Mouse (Mus musculus) intestine, postnatal 0 days (tissue): Measurements from ENCODE around the gene Rai14. TPM values are rescaled to one million over a fixed set of nuclear protein-coding genes. Genes with fewer than 3 reads are reported as not detected.

Experiments
- ATAC-seq: fragments of 200-750 bp; cut with Nextera tagmentation; 2 replicates; pipeline ENCODE4 v1.8.0; 2017; ENCODE audit warnings: mild to moderate bottlenecking, moderate TSS enrichment, moderate library complexity
- H3K27ac ChIP-seq: fragments of 300-500 bp; sonication (generic); 2 replicates; pipeline ENCODE4 v1.5.1; 2014; ENCODE audit warnings: mild to moderate bottlenecking, low read depth, low read length, moderate library complexity
- H3K27me3 ChIP-seq: fragments of 300-500 bp; sonication (generic); replicated peaks from 2 replicates; pipeline ENCODE4 v1.6.1; 2014; ENCODE audit warnings: low read length, mixed read lengths; ENCODE audit not compliant: control insufficient read depth, insufficient read depth
- H3K36me3 ChIP-seq: fragments of 300-500 bp; sonication (generic); 2 replicates; pipeline ENCODE4 v1.6.1; 2014; ENCODE audit warnings: mild to moderate bottlenecking, moderate library complexity; ENCODE audit not compliant: control insufficient read depth, insufficient read depth
- H3K4me1 ChIP-seq: fragments of 300-500 bp; sonication (generic); replicated peaks from 2 replicates; pipeline ENCODE4 v1.6.1; 2014; ENCODE audit warnings: antibody characterized with exemption, low read length, mixed read lengths; ENCODE audit not compliant: control insufficient read depth, insufficient read depth
- H3K4me2 ChIP-seq: fragments of 300-500 bp; sonication (generic); replicated peaks from 2 replicates; pipeline ENCODE4 v1.6.1; 2014; ENCODE audit warnings: low read depth, mild to moderate bottlenecking, moderate library complexity
- H3K4me3 ChIP-seq: fragments of 300-500 bp; sonication (generic); 2 replicates; pipeline ENCODE4 v1.5.1; 2014; ENCODE audit warnings: low read depth, low read length
- H3K9ac ChIP-seq: fragments of 300-500 bp; sonication (generic); 2 replicates; pipeline ENCODE4 v1.6.1; 2014; ENCODE audit warnings: mild to moderate bottlenecking, low read depth, low read length
- H3K9me3 ChIP-seq: fragments of 300-500 bp; sonication (generic); 2 replicates; pipeline ENCODE4 v1.6.1; 2016; ENCODE audit warnings: mixed run types; ENCODE audit not compliant: control insufficient read depth
- CTCF ChIP-seq: sonication (generic); IDR thresholded peaks from 2 replicates; pipeline ENCODE4 v1.5.1; 2016; ENCODE audit warnings: low read depth, mild to moderate bottlenecking, control low read depth, antibody characterized with exemption, moderate library complexity
- WGBS: fragments of 180-500 bp; shearing (Covaris S2); extraction: QIAGEN DNeasy Blood & Tissue Kit; methylation state at CpG from one replicate; pipeline ENCODE4 v1.1.7; 2014; 5-methylcytosine and 5-hydroxymethylcytosine counted together
- polyA plus RNA-seq: library from polyadenylated mRNA; unstranded; fragments of >200 nt; fragmentation: Nextera tagmentation; extraction: Ambion mirVana; gene quantifications from 2 replicates; pipeline ENCODE4 v1.2.1, GENCODE M21; 2015

Rai14 gene
- polyA plus RNA-seq, 1 experiment from 2014 or later, result 6.2 TPM

DNA sequence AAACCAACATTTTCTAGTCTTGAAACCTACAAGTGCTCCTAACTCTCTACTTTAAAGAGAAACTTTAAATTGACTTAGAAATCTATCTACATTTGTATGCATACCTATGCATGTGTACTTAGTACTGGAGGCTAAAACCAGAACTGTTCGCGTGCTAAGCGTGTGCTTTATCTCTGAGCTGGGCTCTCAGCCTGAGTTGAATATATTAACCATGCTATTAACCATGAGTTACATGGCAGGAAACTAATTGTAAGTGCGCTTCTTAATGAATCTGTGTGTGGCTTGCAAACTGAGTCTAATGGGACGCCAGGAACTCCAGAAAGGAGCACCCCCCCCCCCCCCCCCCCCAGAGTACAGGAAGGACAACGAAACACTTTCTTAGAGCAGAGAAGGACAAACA is 119.0 kb downstream of the Rai14 start:
- Histone ChIP-seq H3K27me3 (no peaks in the 10 kb centered on the region), H3K4me1 (no peaks in the 10 kb centered on the region), H3K9ac (no peak overlapping the region), H3K4me3 (no peak overlapping the region), H3K36me3 (no peaks in the 10 kb centered on the region), H3K4me2 (no peak overlapping the region), H3K27ac (no peak overlapping the region), H3K9me3 (no peaks in the 10 kb centered on the region)
- 92% methylated on average over 6 of the region's 6 CpGs for WGBS
- ATAC-seq, result no peak
- no peak for TF ChIP-seq CTCF

GRCm38 (mm10) chr15:10594910-10595309 is 119.5 kb downstream of the Rai14 start:
- no peak overlapping the region for H3K9ac ChIP-seq
- no peak overlapping the region for H3K4me3 ChIP-seq
- no peak for TF ChIP-seq CTCF
- no peak for ATAC-seq
- no peaks in the 10 kb centered on the region for H3K27me3 ChIP-seq
- H3K27ac ChIP-seq, result no peak overlapping the region
- H3K36me3 ChIP-seq, result no peaks in the 10 kb centered on the region
- 87% methylated on average over 10 of the region's 10 CpGs for WGBS
- no peak overlapping the region for H3K4me2 ChIP-seq
- H3K4me1 ChIP-seq, result no peaks in the 10 kb centered on the region
- H3K9me3 ChIP-seq, result no peaks in the 10 kb centered on the region

- TF ChIP-seq CTCF, result no peak
- no peak for ATAC-seq
- no peak overlapping the region for H3K27ac ChIP-seq
- H3K4me2 ChIP-seq, result no peak overlapping the region
- WGBS, result 57% methylated on average over 6 of the region's 6 CpGs
- H3K4me3 ChIP-seq, result no peak overlapping the region
- H3K9ac ChIP-seq, result no peak overlapping the region
- no peaks in the 10 kb centered on the region for H3K27me3 ChIP-seq
- H3K9me3 ChIP-seq, result no peaks in the 10 kb centered on the region
- H3K36me3 ChIP-seq, result no peaks in the 10 kb centered on the region
- no peaks in the 10 kb centered on the region for H3K4me1 ChIP-seq
Measured at GRCm38 (mm10) chr15:10593094-10593493, 121.3 kb downstream of the Rai14 start.

- TF ChIP-seq CTCF, result peak; percentile 39
- no peak overlapping the region for H3K9ac ChIP-seq
- 87% methylated on average over 2 of the region's 2 CpGs for WGBS
- no peaks in the 10 kb centered on the region for H3K9me3 ChIP-seq
- ATAC-seq, result no peak
- H3K4me3 ChIP-seq, result no peak overlapping the region
- H3K4me1 ChIP-seq, result no peaks in the 10 kb centered on the region
- 0 out of 2 replicates have a peak, but pooled peaks cover 5% of the 10 kb centered on the region for H3K36me3 ChIP-seq
- no peaks in the 10 kb centered on the region for H3K27me3 ChIP-seq
- no peak overlapping the region for H3K27ac ChIP-seq
- no peak overlapping the region for H3K4me2 ChIP-seq
Measured at GRCm38 (mm10) chr15:10586565-10586964, 127.9 kb downstream of the Rai14 start.

DNA sequence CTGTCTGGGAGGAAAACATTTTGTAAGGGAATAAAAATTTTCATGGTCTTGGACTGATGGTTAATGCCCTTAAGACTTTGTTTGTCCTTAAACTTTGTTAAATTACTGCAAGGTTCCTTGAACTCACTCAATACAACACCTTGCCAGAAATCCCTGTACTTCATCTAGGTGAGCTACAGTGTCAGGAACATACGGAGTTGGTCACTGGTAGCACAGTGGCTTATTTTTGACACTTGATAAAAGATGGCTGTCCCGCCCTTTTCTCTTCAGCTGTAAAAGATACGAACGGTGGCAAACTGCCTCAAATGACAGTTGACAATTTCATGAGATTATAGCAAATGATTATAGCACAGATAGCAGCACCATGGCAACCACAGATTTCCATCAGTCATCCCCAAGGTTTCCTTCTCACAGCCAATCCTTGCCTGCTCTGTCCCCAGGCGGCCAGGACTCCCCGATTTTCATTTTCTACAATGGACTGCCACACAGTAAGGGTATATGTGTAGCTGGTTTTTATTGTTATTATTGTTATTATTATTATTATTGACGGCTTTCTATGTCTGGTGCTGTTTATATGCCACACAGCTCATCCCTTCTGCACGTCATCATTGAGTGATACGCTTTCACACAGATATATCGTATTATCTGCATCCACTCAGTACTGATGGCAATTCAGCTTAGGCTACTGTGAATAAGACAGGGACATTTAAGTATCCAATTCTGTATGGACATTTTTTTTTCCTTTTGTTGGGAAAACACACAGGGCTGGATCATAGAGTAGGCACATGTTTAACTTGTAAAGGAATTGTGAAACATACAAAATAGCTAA is 129.9 kb downstream of the Rai14 start:
- Histone ChIP-seq H3K36me3 (0 out of 2 replicates have a peak, but pooled peaks cover 5% of the 10 kb centered on the region), H3K4me2 (no peak overlapping the region), H3K27ac (no peak overlapping the region), H3K4me1 (no peaks in the 10 kb centered on the region), H3K4me3 (no peak overlapping the region), H3K27me3 (no peaks in the 10 kb centered on the region), H3K9me3 (no peaks in the 10 kb centered on the region), H3K9ac (no peak overlapping the region)
- ATAC-seq, result no peak
- no peak for TF ChIP-seq CTCF
- 79% methylated on average over 10 of the region's 10 CpGs for WGBS

GRCm38 (mm10) chr15:10583408-10583807 is 131.0 kb downstream of the Rai14 start:
- peak; percentile 84 for TF ChIP-seq CTCF
- Histone ChIP-seq H3K4me2 (no peak overlapping the region), H3K36me3 (0 out of 2 replicates have a peak, but pooled peaks cover 5% of the 10 kb centered on the region), H3K4me1 (no peaks in the 10 kb centered on the region), H3K9ac (no peak overlapping the region), H3K27me3 (no peaks in the 10 kb centered on the region), H3K9me3 (no peaks in the 10 kb centered on the region), H3K4me3 (no peak overlapping the region), H3K27ac (no peak overlapping the region)
- 44% methylated on average over 8 of the region's 8 CpGs for WGBS
- ATAC-seq, result no peak
